Mouse (Mus musculus): ENCODE results near the gene Rassf6. TPM values are rescaled to one million over a fixed set of nuclear protein-coding genes. Genes with fewer than 3 reads are reported as not detected.

Gene Rassf6
- polyA plus RNA-seq, 1 experiment from 2014 or later = 1.8 TPM

DNA sequence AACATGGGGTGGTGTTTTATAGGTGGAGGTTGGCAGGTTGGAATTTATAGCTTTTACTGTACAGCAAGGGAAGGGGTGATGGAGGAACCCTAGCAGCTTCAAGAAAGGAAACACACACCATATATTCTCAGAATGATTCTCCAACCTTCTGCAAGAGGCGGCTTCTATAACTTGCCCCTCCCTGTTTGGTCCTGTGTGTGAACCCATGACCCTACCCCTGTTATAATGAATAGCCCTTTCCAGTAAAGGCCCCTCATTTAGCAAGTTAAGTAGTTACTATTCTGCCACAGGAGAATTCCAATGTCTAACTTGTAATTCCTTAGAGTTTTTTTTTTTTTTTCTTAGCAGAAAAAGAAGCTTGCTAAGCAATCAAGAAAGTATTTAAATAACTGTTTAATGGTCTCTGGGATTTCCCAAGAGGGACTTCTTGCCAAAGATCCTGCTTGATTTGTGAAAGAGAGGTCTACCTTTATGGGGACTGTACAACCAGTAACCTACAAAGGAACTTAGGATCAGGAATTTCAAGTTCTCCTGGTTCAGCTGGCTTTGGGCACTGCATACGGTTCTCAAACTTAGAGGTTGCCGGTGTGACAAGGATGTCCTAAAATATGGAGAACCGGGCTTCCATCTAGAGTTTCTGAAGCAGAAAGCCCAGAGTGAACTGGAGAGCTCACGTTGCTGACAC, 10.2 kb upstream of the Rassf6 start:
- Histone ChIP-seq H3K4me3 (no peak overlapping the region), H3K9me3 (no peaks in the 10 kb centered on the region), H3K36me3 (no peaks in the 10 kb centered on the region), H3K27me3 (ENCODE audit: insufficient read depth, poor library complexity, severe bottlenecking) (no peaks in the 10 kb centered on the region), H3K4me1 (no peaks in the 10 kb centered on the region), H3K27ac (no peak overlapping the region)
- DNase-seq (ENCODE audit: low spot score) = no peak
- 78% methylated on average over 5 of the region's 5 CpGs for WGBS

- H3K36me3 ChIP-seq = no peaks in the 10 kb centered on the region
- H3K9me3 ChIP-seq = no peaks in the 10 kb centered on the region
- DNase-seq (ENCODE audit: low spot score) = no peak
- no peaks in the 10 kb centered on the region for H3K27me3 ChIP-seq (ENCODE audit: insufficient read depth, poor library complexity, severe bottlenecking)
- no peak overlapping the region for H3K27ac ChIP-seq
- no peak overlapping the region for H3K4me3 ChIP-seq
- WGBS = 78% methylated on average over 5 of the region's 5 CpGs
- no peaks in the 10 kb centered on the region for H3K4me1 ChIP-seq
These were observed 7.0 kb upstream of the Rassf6 start for GRCm38 (mm10) chr5:90647473-90647872.

DNA sequence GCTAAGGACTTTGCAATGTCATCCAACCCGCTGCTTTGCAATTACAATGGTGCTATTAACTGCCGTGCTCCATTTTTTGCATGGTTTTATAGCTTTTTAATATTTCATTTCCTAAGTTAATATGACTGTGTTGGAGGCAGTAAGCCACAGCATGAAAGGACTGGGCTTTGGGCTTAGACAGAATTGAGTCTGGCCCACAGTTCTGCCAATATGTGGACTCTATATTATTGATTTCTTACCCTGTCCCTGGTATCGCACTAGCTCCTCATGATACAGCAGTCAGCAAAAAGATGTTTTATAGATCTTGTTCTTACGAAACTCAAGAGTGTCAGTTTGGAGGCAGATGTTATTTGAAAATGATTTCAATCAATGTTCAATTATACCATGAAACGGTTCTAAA, 5.9 kb upstream of the Rassf6 start:
- Histone ChIP-seq H3K36me3 (no peaks in the 10 kb centered on the region), H3K27ac (no peak overlapping the region), H3K4me3 (no peak overlapping the region), H3K4me1 (no peaks in the 10 kb centered on the region), H3K9me3 (no peaks in the 10 kb centered on the region), H3K27me3 (ENCODE audit: insufficient read depth, poor library complexity, severe bottlenecking) (no peaks in the 10 kb centered on the region)
- DNase-seq (ENCODE audit: low spot score) = no peak
- 83% methylated on average over 5 of the region's 5 CpGs for WGBS

- Histone ChIP-seq H3K4me1 (peaks cover 4% of the 10 kb centered on the region; the same call in 1 of the 2 replicates), H3K27me3 (ENCODE audit: insufficient read depth, poor library complexity, severe bottlenecking) (0 out of 2 replicates have a peak, but pooled peaks cover under 1% of the 10 kb centered on the region), H3K9me3 (no peaks in the 10 kb centered on the region), H3K4me3 (no peak overlapping the region), H3K27ac (no peak overlapping the region), H3K36me3 (no peaks in the 10 kb centered on the region)
- DNase-seq (ENCODE audit: low spot score) = no peak
- 74% methylated on average over 3 of the region's 3 CpGs for WGBS
These were observed 5.1 kb upstream of the Rassf6 start for GRCm38 (mm10) chr5:90645579-90645978.

DNA sequence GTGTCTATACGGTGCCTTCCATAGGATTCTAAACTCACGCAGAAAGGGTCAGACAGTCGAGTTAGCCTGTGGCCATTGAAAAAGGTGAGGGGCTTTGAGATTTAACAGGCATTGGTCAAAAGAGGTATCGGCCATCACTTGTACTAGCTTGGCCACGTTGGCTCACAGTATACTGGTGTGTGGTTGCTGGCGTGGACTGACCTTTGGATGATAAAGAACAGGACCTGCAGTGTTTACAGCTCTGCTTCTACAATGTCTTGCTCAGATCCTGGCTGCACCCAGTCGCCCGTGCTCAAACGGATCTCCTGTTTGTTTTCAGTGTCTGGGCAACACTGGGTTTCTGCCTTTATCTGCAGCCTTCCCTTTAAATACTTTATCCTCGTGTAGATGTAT, 757 bp upstream of the Rassf6 start:
- Histone ChIP-seq H3K36me3 (no peaks in the 10 kb centered on the region), H3K27ac (no peak overlapping the region), H3K9me3 (no peaks in the 10 kb centered on the region), H3K4me3 (no peak overlapping the region; the same call in 1 of the 2 replicates), H3K27me3 (ENCODE audit: insufficient read depth, poor library complexity, severe bottlenecking) (peaks cover 4% of the 10 kb centered on the region; the same call in 1 of the 2 replicates), H3K4me1 (peaks cover 10% of the 10 kb centered on the region; the same call in 1 of the 2 replicates)
- DNase-seq (ENCODE audit: low spot score) = no peak
- WGBS = 57% methylated on average over 10 of the region's 10 CpGs

GRCm38 (mm10) chr5:90634885-90635284, 5.6 kb downstream of the Rassf6 start:
- Histone ChIP-seq H3K27me3 (ENCODE audit: insufficient read depth, poor library complexity, severe bottlenecking) (no peaks in the 10 kb centered on the region), H3K4me3 (no peak overlapping the region), H3K4me1 (no peaks in the 10 kb centered on the region), H3K9me3 (no peaks in the 10 kb centered on the region), H3K27ac (no peak overlapping the region), H3K36me3 (no peaks in the 10 kb centered on the region)
- 84% methylated on average over 7 of the region's 7 CpGs for WGBS
- no peak for DNase-seq (ENCODE audit: low spot score)

GRCm38 (mm10) chr5:90628530-90628929, 11.9 kb downstream of the Rassf6 start:
- Histone ChIP-seq H3K4me3 (no peak overlapping the region), H3K9me3 (no peaks in the 10 kb centered on the region), H3K4me1 (no peaks in the 10 kb centered on the region), H3K27ac (no peak overlapping the region), H3K36me3 (no peaks in the 10 kb centered on the region), H3K27me3 (ENCODE audit: insufficient read depth, poor library complexity, severe bottlenecking) (no peaks in the 10 kb centered on the region)
- no peak for DNase-seq (ENCODE audit: low spot score)
- 78% methylated on average over 1 of the region's 1 CpGs for WGBS

GRCm38 (mm10) chr5:90628011-90628410, 12.4 kb downstream of the Rassf6 start:
- 74% methylated on average over 3 of the region's 3 CpGs for WGBS

DNA sequence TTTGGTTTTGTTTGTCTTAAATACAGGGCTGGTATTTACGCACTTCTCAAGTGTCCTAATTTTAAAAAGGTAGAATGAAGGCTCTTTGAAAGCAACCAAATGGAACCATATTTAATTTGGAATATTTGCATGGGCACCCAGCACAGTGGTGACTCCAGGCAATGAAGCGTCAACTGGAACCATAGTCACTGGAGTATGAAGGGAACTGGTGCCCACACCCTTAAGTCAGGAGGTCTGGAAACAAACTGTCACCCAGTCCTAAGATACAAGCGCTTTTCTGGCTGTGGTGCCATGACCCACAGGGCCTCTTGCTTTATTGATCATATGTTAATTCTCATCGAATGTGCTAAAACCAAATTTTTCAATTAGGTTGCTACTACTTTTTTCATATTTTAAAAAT, 13.0 kb downstream of the Rassf6 start:
- 87% methylated on average over 4 of the region's 4 CpGs for WGBS
- no peak for DNase-seq (ENCODE audit: low spot score)

More at GRCm38 (mm10) chr5:90628011-90628410, 12.4 kb downstream of the Rassf6 start:
- H3K4me3 ChIP-seq = no peak overlapping the region
- H3K27me3 ChIP-seq (ENCODE audit: insufficient read depth, poor library complexity, severe bottlenecking) = no peaks in the 10 kb centered on the region
- no peaks in the 10 kb centered on the region for H3K4me1 ChIP-seq
- H3K36me3 ChIP-seq = no peaks in the 10 kb centered on the region
- H3K9me3 ChIP-seq = no peaks in the 10 kb centered on the region
- DNase-seq (ENCODE audit: low spot score) = no peak
- H3K27ac ChIP-seq = no peak overlapping the region

DNA sequence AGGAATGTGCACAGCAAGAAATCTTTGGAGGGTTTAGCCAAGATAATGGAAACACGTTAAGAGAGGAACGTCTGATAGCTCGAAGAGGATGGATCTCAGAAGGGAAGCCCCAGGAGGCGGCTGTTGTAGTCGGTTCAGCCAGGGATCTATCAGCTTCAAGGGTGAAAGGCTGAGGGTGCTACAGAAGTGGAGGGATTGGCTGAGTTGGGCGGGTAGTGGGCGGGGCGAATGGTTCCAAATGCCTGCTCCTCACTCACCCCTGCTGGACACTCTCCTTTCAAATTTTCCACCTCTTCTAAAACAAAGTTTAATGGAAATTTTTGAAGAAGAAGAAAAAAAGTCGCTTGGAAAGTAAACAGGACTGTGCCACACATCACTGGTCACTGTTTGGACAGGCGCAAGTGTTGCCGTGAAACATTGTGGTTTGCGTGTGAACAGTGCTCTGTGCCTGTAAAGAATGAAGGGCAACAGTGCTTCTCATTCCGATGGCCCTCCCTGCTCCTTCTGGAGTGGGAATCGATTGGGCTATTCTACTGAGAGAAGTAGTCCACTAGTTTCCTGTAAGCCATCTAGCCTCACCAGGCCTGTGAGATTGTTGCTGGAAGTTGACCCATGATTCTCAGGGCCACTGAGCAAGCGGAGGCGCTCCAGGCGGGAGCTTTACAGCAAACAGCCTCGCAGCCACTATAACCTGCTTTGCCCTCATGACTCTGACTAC, 15.6 kb downstream of the Rassf6 start:
- Histone ChIP-seq H3K36me3 (no peaks in the 10 kb centered on the region), H3K4me1 (no peaks in the 10 kb centered on the region), H3K27me3 (ENCODE audit: insufficient read depth, poor library complexity, severe bottlenecking) (no peaks in the 10 kb centered on the region), H3K27ac (no peak overlapping the region), H3K4me3 (no peak overlapping the region), H3K9me3 (no peaks in the 10 kb centered on the region)
- WGBS = 65% methylated on average over 18 of the region's 18 CpGs
- no peak for DNase-seq (ENCODE audit: low spot score)

More for the DNA sequence above, 13.0 kb downstream of the Rassf6 start:
- Histone ChIP-seq H3K9me3 (no peaks in the 10 kb centered on the region), H3K27me3 (ENCODE audit: insufficient read depth, poor library complexity, severe bottlenecking) (no peaks in the 10 kb centered on the region), H3K4me1 (no peaks in the 10 kb centered on the region), H3K36me3 (no peaks in the 10 kb centered on the region), H3K4me3 (no peak overlapping the region), H3K27ac (no peak overlapping the region)

DNA sequence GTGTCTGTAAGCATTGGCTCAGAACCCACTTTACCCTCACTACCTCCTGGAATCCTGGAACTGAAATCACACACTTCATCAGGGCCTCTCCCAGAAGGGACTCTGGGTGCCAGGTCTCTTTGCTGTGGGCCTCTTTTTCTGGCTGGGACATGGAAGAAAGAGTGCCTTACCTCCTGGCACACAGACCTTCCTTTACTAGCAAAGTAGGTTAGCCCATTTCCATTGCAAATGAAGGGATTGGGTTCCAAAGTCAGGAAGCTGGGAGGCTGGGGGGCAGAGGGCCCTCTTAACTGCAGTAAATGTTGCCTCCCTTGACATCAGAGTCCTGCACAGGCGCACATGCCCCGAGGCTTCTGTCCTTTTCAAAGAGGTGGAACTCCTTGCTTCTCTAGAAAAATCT, 17.2 kb downstream of the Rassf6 start:
- Histone ChIP-seq H3K4me3 (no peak overlapping the region), H3K27ac (no peak overlapping the region), H3K4me1 (no peaks in the 10 kb centered on the region), H3K27me3 (ENCODE audit: insufficient read depth, poor library complexity, severe bottlenecking) (no peaks in the 10 kb centered on the region), H3K36me3 (no peaks in the 10 kb centered on the region), H3K9me3 (no peaks in the 10 kb centered on the region)
- 76% methylated on average over 2 of the region's 2 CpGs for WGBS
- no peak for DNase-seq (ENCODE audit: low spot score)

DNA sequence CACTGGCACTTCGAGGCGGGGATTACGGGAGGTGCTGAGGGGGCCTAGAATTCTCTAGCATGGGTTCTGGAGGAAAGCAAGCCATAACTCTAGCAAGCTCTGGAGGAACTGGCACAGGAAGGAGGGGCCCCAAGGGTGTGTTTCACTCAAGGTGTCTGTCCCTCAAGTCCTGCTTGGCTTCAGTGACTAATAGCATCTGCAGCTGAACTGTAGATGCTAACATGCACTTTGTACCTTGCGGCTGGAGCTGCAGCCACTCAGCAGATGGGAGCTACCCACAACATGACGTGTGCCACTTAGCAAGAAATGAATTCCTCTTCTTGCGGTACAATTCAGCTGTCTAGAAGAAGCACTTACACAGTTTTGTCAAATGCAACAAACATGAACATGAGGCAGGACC, 18.7 kb downstream of the Rassf6 start:
- Histone ChIP-seq H3K4me3 (no peak overlapping the region), H3K36me3 (no peaks in the 10 kb centered on the region), H3K27me3 (ENCODE audit: insufficient read depth, poor library complexity, severe bottlenecking) (no peaks in the 10 kb centered on the region), H3K9me3 (no peaks in the 10 kb centered on the region), H3K4me1 (no peaks in the 10 kb centered on the region), H3K27ac (no peak overlapping the region)
- WGBS = 90% methylated on average over 6 of the region's 6 CpGs
- no peak for DNase-seq (ENCODE audit: low spot score)

GRCm38 (mm10) chr5:90621316-90621715, 19.1 kb downstream of the Rassf6 start:
- DNase-seq (ENCODE audit: low spot score) = no peak
- Histone ChIP-seq H3K27me3 (ENCODE audit: insufficient read depth, poor library complexity, severe bottlenecking) (no peaks in the 10 kb centered on the region), H3K27ac (no peak overlapping the region), H3K4me1 (no peaks in the 10 kb centered on the region), H3K4me3 (no peak overlapping the region), H3K9me3 (no peaks in the 10 kb centered on the region), H3K36me3 (no peaks in the 10 kb centered on the region)
- WGBS = 92% methylated on average over 2 of the region's 2 CpGs

All from heart, embryonic 10.5 days (tissue).